Mouse (Mus musculus) monocyte, adult 5-6 weeks (primary cell): ENCODE measurements around the gene Zfp277. TPM values are rescaled to one million over a fixed set of nuclear protein-coding genes. Genes with fewer than 3 reads are reported as not detected.
A peak's percentile ranks its signal among the peaks of the same experiment; 100 is the strongest.

ENCODE experiments used
- ATAC-seq: fragments of 153-309, 156-312 bp; replicated peaks from 2 replicates; pipeline ENCODE4 v1.8.0; 2017; ENCODE audit warnings: mild to moderate bottlenecking; ENCODE audit not compliant: low TSS enrichment, insufficient number of reproducible peaks, severe bottlenecking, poor library complexity, low FRiP score
- total RNA-seq: library from RNA; stranded (forward); fragments of 200-1000, 200-491, 200-594 nt; gene quantifications from 3 replicates; pipeline ENCODE4 v1.2.3, GENCODE M21; 2017

Zfp277 gene
- 28.1 to 46.3 TPM (median 43.7 TPM) in 3 replicates for total RNA-seq

DNA sequence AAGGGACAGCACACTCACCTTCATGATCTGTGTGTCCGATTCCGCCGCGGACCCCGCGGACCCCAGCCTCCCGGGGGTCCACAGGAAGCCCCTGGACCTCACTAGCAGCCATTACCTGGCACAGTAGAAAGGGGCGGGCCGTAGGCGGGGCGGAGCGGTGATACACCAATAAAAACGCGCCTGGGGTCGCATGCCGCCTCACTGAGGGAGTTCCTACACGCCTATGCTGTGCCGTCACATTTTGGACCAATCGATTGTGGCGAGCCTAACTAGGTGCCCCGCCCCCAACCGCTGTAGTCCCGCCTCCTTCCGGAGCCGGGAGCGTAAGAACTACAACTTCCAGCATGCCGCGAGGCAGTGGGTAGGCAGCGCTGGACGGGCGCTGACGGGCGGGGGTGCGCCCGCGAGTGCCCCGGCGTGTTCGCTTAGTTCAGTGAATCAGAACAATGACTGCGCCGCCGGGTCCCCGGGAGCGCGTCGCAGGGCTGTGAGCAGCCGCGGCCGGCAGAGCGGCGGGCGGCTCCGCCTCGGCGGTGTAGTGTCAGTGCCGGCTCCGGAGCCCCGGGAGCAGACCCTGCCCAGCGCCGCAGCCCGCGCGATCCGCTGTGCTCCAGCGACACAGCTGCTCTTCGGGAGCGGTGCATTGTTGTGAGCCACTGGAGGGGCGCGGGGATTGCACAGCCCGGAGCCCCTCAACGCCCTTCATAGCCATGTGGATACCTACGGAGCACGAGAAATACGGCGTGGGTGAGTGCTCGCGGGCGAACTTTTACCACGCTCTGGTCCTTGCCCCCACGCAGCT, at the start of gene Zfp277, which contains the start of gene Dock4:
TSS of gene Zfp277 (minus strand) at position 255 of the 802 bp plus-strand sequence.
TSS of gene Dock4 (plus strand) at position 305 of the 802 bp plus-strand sequence.
- ATAC-seq = peak; percentile 99

GRCm38 (mm10) chr12:40486047-40486837, 40.5 kb upstream of the Zfp277 start:
- no peak for ATAC-seq

DNA sequence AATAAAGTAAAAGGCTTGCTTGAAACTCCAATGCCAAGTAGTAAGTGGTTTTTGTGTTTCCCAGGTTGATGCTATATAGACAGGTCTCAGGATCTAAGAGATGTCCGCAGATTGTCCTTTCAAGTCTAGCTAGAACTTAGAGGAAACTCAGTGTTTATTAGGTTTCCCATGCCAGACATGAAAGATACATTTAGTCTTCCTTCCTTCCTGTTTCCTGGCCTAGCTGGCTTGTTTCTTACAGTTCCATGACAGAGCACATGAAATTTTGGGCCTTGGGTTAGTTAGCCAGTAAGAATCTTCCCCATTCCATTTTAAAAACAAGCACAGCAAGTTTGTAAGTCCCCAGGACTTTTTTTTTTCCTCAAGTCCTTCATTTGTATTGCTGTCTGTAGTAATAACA, 39.5 kb upstream of the Zfp277 start:
- ATAC-seq = no peak

DNA sequence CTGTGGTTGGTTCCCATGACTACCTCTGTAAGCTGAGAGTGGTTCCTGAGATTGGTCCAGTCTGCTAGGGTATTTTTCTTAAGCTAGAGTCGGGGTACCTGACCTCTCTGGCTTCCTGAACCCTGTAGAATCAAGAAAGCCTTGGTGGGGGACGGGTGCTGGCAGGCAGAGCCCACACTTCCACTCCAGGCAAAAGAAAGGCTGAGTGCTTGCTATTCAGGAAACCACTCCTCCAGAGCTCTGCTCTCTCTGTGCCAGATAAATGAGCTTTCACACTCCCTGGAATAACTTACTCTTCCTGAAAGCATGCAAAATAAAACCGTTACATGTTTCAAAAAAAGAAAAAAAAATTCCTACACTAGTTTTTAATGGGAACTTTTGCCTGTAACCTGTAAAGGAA, 38.5 kb upstream of the Zfp277 start:
- no peak for ATAC-seq

GRCm38 (mm10) chr12:40477621-40478452, 32.1 kb upstream of the Zfp277 start:
- no peak for ATAC-seq

GRCm38 (mm10) chr12:40473709-40474108, 28.0 kb upstream of the Zfp277 start:
- ATAC-seq = no peak

- ATAC-seq = no peak
These were observed 26.1 kb upstream of the Zfp277 start for GRCm38 (mm10) chr12:40471649-40472399.

GRCm38 (mm10) chr12:40469009-40469408, 23.3 kb upstream of the Zfp277 start:
- ATAC-seq = 0 out of 2 replicates have a peak, but pooled peaks have one; percentile 50

DNA sequence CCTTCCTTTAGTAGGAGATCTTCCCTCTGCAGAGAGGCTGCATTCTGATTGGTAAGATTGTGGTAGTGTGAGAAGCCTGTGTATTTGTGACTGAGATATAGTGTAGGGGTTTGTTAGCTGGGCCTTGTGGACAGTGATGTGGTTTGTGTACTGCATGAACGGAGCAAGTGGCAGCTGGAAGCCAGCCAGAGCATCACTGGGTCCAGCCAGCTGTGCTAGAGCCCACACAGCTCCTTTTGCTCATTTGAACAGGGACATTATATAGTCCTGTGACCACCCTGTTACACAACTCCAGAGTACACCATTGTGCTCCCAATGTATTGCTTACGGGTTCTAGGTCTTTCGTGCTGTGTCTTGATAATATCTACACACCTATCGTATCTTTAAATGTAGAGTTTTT, 22.5 kb upstream of the Zfp277 start:
- no peak for ATAC-seq

DNA sequence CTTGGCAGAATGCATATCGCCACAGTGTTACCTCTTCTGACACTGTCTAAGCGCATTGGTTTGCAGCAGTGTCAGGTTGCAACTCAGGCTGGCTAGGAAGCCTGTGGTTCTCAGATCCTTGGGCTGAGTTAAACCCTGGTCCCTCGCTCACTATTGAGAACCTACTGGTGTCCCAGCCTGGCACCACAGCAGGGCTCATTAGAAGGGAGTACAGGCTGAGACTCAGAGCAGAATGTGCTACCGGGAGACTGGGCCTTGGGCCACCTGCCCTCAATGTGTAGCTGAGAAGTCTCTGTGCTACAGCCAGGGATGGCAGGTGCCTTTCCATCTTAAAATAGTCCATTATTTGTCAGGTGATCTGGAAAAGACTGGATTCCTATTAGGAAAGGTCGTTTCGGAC, 18.6 kb upstream of the Zfp277 start:
- ATAC-seq = no peak

DNA sequence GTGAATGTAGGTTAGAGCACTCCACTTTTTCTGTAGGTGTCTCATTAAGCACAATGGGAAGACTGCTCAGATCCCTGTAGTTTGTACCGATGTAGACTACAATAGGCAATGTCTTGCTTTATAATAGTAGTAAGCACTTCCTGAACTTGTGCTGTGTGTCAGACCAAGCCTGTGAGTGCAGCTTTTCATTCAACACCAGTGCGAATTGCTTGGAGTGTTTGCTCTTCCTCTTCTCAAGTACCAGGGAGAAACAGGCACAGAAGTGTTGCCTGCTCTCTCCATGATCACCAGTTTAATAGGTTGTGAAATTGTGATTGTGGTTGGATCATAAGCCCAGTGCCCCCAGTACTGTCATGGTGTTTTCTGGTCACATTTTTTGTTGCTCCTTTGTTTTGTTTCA, 18.1 kb upstream of the Zfp277 start:
- no peak for ATAC-seq

- ATAC-seq = no peak
These were observed 17.1 kb upstream of the Zfp277 start for GRCm38 (mm10) chr12:40462693-40463235.

DNA sequence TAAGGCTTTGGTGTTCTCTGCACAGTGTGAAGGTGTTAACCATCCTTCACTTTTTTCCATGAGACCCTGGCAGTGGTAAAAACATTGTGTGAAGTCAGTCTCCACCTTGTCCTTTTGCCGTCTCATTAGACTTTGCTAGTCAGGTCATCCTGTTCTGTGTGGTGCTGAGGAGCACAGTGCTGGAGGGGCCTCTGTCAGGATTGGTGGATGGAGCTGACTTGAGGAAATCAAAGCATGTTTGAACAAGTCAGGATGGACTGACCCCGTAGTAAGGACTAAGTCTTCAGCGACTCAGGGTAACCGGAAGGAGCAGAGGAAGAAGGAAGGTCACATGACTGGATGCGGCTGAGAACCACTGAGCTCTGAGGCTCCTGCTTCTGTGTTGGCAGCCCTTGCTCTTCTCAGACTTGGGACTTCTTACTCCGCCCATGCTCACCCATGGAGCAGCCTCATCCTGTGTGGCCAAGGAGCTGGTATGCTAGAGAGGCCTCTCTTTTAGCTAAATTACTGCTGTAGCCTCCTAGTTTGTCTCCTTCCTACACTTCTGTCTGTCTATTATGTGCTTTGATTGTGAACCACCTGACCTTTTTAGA, 14.1 kb upstream of the Zfp277 start:
- 0 out of 2 replicates have a peak, but pooled peaks have one; percentile 22 for ATAC-seq

- ATAC-seq = no peak
These were observed 13.3 kb upstream of the Zfp277 start for GRCm38 (mm10) chr12:40458977-40459376.

DNA sequence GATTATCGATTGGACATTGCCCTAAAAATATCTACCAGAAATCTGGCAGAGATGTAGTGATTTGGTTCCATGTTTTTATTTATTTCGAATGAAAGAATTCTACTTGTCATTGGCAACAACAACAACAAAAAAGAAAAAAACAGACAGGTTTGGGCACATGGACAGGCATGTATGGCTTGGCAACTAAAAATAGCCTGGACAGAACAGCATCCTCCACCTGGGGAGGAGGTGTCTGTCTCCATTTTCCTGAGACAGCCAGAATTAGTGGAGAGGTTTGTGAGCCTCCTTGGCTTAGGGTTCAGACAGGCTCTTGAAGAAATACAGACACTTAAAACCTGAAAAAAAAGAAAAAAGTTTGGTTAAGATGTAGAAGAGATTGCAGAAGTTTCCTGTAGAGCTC, 10.8 kb upstream of the Zfp277 start:
- ATAC-seq = no peak

GRCm38 (mm10) chr12:40449119-40449795, 3.6 kb upstream of the Zfp277 start:
- ATAC-seq = no peak
